Comparison of ENCODE assay signal across 28 mouse cellular contexts in genomic region chr4:132311209-132311608, GRCm38 (mm10). TPM values are rescaled to one million over a fixed set of nuclear protein-coding genes. Genes with fewer than 3 reads are reported as not detected.
DNase-seq lines count a peak whose midpoint lies in the region; ATAC-seq and TF ChIP-seq lines count a peak whose summit lies in the region.
"Had no signal": no experiment of that assay in that cellular context is flagged by ENCODE, and none has a peak within 500 bp of the region (broad histone marks: within the 10 kb centered on the region; RNA-seq: fewer than 3 reads in every experiment).

No protein-coding gene starts in this region.

- no peak overlapping the region for H3K4me2 ChIP-seq in kidney, embryonic 15.5 days
- H3K4me2 ChIP-seq in midbrain, postnatal 0 days (ENCODE audit: low read depth, low read length, poor library complexity, severe bottlenecking) = no peak overlapping the region
- H3K4me2 ChIP-seq: forebrain, embryonic 12.5 days; limb, embryonic 15.5 days; midbrain, embryonic 11.5 days had no signal

- 35% methylated on average over 1 of the region's 1 CpGs for WGBS in kidney, embryonic 15.5 days
- WGBS in midbrain, postnatal 0 days = 30% methylated on average over 1 of the region's 1 CpGs

- ATAC-seq in kidney, embryonic 15.5 days (replicated peaks; ENCODE audit: low FRiP score) = no peak
- no peak for ATAC-seq in midbrain, postnatal 0 days (ENCODE audit: low FRiP score)
- ATAC-seq: forebrain, postnatal 0 days; hindbrain, embryonic 16.5 days; midbrain, embryonic 16.5 days had no signal

- DNase-seq in kidney, adult 9 months = no peak
- DNase-seq in 416B (ENCODE audit: low read depth) (peak; percentile 47), ES-CJ7 (ENCODE audit: low read depth, low spot score) (peak; percentile 51), ZHBTc4 (ENCODE audit: low read depth, low spot score) (peak; percentile 74)
- DNase-seq in spleen, adult 18-20 months = no peak
- DNase-seq in adrenal gland, postnatal 4 days (ENCODE audit: low spot score in 2 of 2) = no peak
- DNase-seq in midbrain, postnatal 0 days (ENCODE audit: low spot score) = no peak
- DNase-seq: adrenal gland, postnatal 14 days; cerebellum, adult 18-20 months; cerebellum, postnatal 14 days; forebrain, postnatal 0 days; heart, postnatal 14 days; kidney, adult 8-10 months; kidney, postnatal 14 days; layer of hippocampus, adult 9-11 months; lung, adult 2 months; lung, postnatal 14 days; right cerebral cortex, postnatal 4 days had no signal

- no peak overlapping the region for H3K9ac ChIP-seq in kidney, embryonic 15.5 days
- no peak overlapping the region for H3K9ac ChIP-seq in midbrain, postnatal 0 days (replicated peaks; ENCODE audit: low read length, poor library complexity, severe bottlenecking)
- H3K9ac ChIP-seq: forebrain, embryonic 12.5 days; forebrain, postnatal 0 days; limb, embryonic 15.5 days; neural tube, embryonic 12.5 days had no signal

- peaks cover 12% of the 10 kb centered on the region for H3K4me1 ChIP-seq in kidney, embryonic 15.5 days
- no peaks in the 10 kb centered on the region; the same call in 1 of the 2 replicates for H3K4me1 ChIP-seq in midbrain, postnatal 0 days (ENCODE audit: insufficient read depth, low read length)

- H3K9me3 ChIP-seq in kidney, embryonic 15.5 days (replicated peaks) = no peaks in the 10 kb centered on the region
- no peaks in the 10 kb centered on the region for H3K9me3 ChIP-seq in midbrain, postnatal 0 days (ENCODE audit: low read length)
- H3K9me3 ChIP-seq: forebrain, embryonic 12.5 days; limb, embryonic 10.5 days; limb, embryonic 15.5 days; neural tube, embryonic 12.5 days had no signal

- no peaks in the 10 kb centered on the region for H3K27me3 ChIP-seq in kidney, embryonic 15.5 days
- H3K27me3 ChIP-seq in midbrain, postnatal 0 days (ENCODE audit: insufficient read depth, low read length) = no peaks in the 10 kb centered on the region
- H3K27me3 ChIP-seq: forebrain, embryonic 12.5 days; limb, embryonic 15.5 days; neural tube, embryonic 12.5 days had no signal

- TF ChIP-seq CTCF in midbrain, postnatal 0 days (IDR thresholded peaks at IDR 0.05) = no peak

- peaks cover 59% of the 10 kb centered on the region for H3K36me3 ChIP-seq in kidney, embryonic 15.5 days
- H3K36me3 ChIP-seq in midbrain, postnatal 0 days (ENCODE audit: insufficient read depth, low read length) = peaks cover 27% of the 10 kb centered on the region

- no peak overlapping the region for H3K4me3 ChIP-seq in kidney, embryonic 15.5 days (replicated peaks)
- H3K4me3 ChIP-seq in midbrain, postnatal 0 days (ENCODE audit: low read depth, low read length) = no peak overlapping the region
- H3K4me3 ChIP-seq: erythroblast, embryonic 14.5 days; forebrain, embryonic 12.5 days; limb, embryonic 10.5 days; neural tube, embryonic 12.5 days had no signal

- H3K27ac ChIP-seq in kidney, embryonic 15.5 days = 0 out of 2 replicates have a peak overlapping the region, but pooled peaks have one; percentile 24
- H3K27ac ChIP-seq in midbrain, postnatal 0 days (ENCODE audit: low read depth, low read length) = no peak overlapping the region
- H3K27ac ChIP-seq: forebrain, embryonic 12.5 days; limb, embryonic 10.5 days; neural tube, embryonic 12.5 days had no signal

RNA-seq across cellular contexts. Expression of gene Rab42, which starts 8.0 kb away (rescaled TPM):
- polyA plus RNA-seq in kidney, embryonic 15.5 days (2015; fragmentation: Nextera tagmentation; extraction: Ambion mirVana) = 3.3 and 3.5 TPM in 2 replicates
- total RNA-seq in adrenal gland, postnatal 4 days (2021) = 1 to 10 TPM; 4.3 to 6.6 TPM
- total RNA-seq in midbrain, postnatal 0 days (2014; rRNA removed) = 0.38 and 3.3 TPM in 2 replicates
- 4.2 and 4.3 TPM in 2 replicates for polyA plus RNA-seq in midbrain, postnatal 0 days (2015; fragmentation: Nextera tagmentation; extraction: Ambion mirVana)
- total RNA-seq: megakaryocyte, adult 5-6 weeks had no signal

RNA-seq across cellular contexts. Expression of gene Trnau1ap, which starts 18.1 kb away (rescaled TPM):
- polyA plus RNA-seq in kidney, embryonic 15.5 days (2015; fragmentation: Nextera tagmentation; extraction: Ambion mirVana) = 73.6 and 80.5 TPM in 2 replicates
- 10 to 100 TPM; 40.3 to 45.8 TPM for total RNA-seq in adrenal gland, postnatal 4 days (2021)
- total RNA-seq in midbrain, postnatal 0 days (2014; rRNA removed) = 47.7 and 55.2 TPM in 2 replicates
- 56.9 and 63.0 TPM in 2 replicates for polyA plus RNA-seq in midbrain, postnatal 0 days (2015; fragmentation: Nextera tagmentation; extraction: Ambion mirVana)

RNA-seq across cellular contexts. Expression of gene Taf12, which starts 37.0 kb away (rescaled TPM):
- polyA plus RNA-seq in kidney, embryonic 15.5 days (2015; fragmentation: Nextera tagmentation; extraction: Ambion mirVana) = 47.7 and 48.3 TPM in 2 replicates
- total RNA-seq in adrenal gland, postnatal 4 days (2021) = 10 to 100 TPM; 19.4 to 23.3 TPM
- total RNA-seq in midbrain, postnatal 0 days (2014; rRNA removed) = 9.0 and 19.8 TPM in 2 replicates
- polyA plus RNA-seq in midbrain, postnatal 0 days (2015; fragmentation: Nextera tagmentation; extraction: Ambion mirVana) = 30.3 and 33.1 TPM in 2 replicates

RNA-seq across cellular contexts. Expression of gene Rcc1, which starts 42.2 kb away (rescaled TPM):
- 88.9 and 92.7 TPM in 2 replicates for polyA plus RNA-seq in kidney, embryonic 15.5 days (2015; fragmentation: Nextera tagmentation; extraction: Ambion mirVana)
- total RNA-seq in adrenal gland, postnatal 4 days (2021) = 10 to 100 TPM; 29.9 to 34.2 TPM
- total RNA-seq in midbrain, postnatal 0 days (2014; rRNA removed) = 18.7 and 23.4 TPM in 2 replicates
- polyA plus RNA-seq in midbrain, postnatal 0 days (2015; fragmentation: Nextera tagmentation; extraction: Ambion mirVana) = 21.7 and 21.9 TPM in 2 replicates

RNA-seq across cellular contexts. Expression of gene Gmeb1, which starts 49.8 kb away (rescaled TPM):
- 40.0 and 40.1 TPM in 2 replicates for polyA plus RNA-seq in kidney, embryonic 15.5 days (2015; fragmentation: Nextera tagmentation; extraction: Ambion mirVana)
- 10 to 100 TPM; 19.8 to 26.8 TPM for total RNA-seq in adrenal gland, postnatal 4 days (2021)
- 10.6 and 21.0 TPM in 2 replicates for total RNA-seq in midbrain, postnatal 0 days (2014; rRNA removed)
- polyA plus RNA-seq in midbrain, postnatal 0 days (2015; fragmentation: Nextera tagmentation; extraction: Ambion mirVana) = 28.8 and 30.5 TPM in 2 replicates

Comparison
In these comparisons a context has a peak if more than half of its experiments do, and no peak if none do; other contexts are left out.
1. DNase-seq: peak in 416B (single experiment), ES-CJ7 (single experiment) and ZHBTc4 (single experiment); none in kidney, adult 9 months (single experiment), spleen, adult 18-20 months (0 of 2), adrenal gland, postnatal 4 days (0 of 2) and midbrain, postnatal 0 days (single experiment).